ENCODE assay signal across 10 mouse cellular contexts in genomic region chrX:18874051-18874450, GRCm38 (mm10).
DNase-seq lines count a peak whose midpoint lies in the region; ATAC-seq lines count a peak whose summit lies in the region.
"Had no signal": no experiment of that assay in that cellular context is flagged by ENCODE, and none has a peak within 500 bp of the region (broad histone marks: within the 10 kb centered on the region; RNA-seq: fewer than 3 reads in every experiment).

No protein-coding gene starts in this region.

- peak overlapping the region; percentile 76 for H3K27ac ChIP-seq in heart, embryonic 16.5 days (ENCODE audit: low read length)
- H3K27ac ChIP-seq: neural tube, embryonic 12.5 days had no signal

- ATAC-seq in heart, embryonic 16.5 days (replicated peaks; ENCODE audit: extremely low read depth, insufficient read depth, low FRiP score), result peak; percentile 41; the same call in 1 of the 2 replicates

- no peaks in the 10 kb centered on the region for H3K27me3 ChIP-seq in heart, embryonic 16.5 days (ENCODE audit: control insufficient read depth, insufficient read depth, low read length)
- H3K27me3 ChIP-seq: neural tube, embryonic 12.5 days had no signal

- H3K36me3 ChIP-seq in heart, embryonic 16.5 days (ENCODE audit: control insufficient read depth, insufficient read depth), result no peaks in the 10 kb centered on the region
- H3K36me3 ChIP-seq: neural tube, embryonic 12.5 days had no signal

- H3K4me2 ChIP-seq in heart, embryonic 16.5 days (ENCODE audit: low read depth, low read length), result no peak overlapping the region
- H3K4me2 ChIP-seq: neural tube, embryonic 12.5 days had no signal

- no peaks in the 10 kb centered on the region for H3K4me1 ChIP-seq in heart, embryonic 16.5 days (ENCODE audit: control insufficient read depth, insufficient read depth, low read length)
- H3K4me1 ChIP-seq: neural tube, embryonic 12.5 days had no signal

- H3K9ac ChIP-seq in heart, embryonic 16.5 days (ENCODE audit: low read length), result no peak overlapping the region
- H3K9ac ChIP-seq: neural tube, embryonic 12.5 days had no signal

- H3K4me3 ChIP-seq in heart, embryonic 16.5 days (ENCODE audit: low read length), result no peak overlapping the region
- H3K4me3 ChIP-seq: neural tube, embryonic 12.5 days had no signal

- H3K9me3 ChIP-seq in heart, embryonic 16.5 days (replicated peaks; ENCODE audit: control insufficient read depth, low read length), result no peaks in the 10 kb centered on the region
- H3K9me3 ChIP-seq: neural tube, embryonic 12.5 days had no signal

- DNase-seq in adrenal gland, adult 2 months, result peak; percentile 40
- no peak for DNase-seq in adrenal gland, adult 8-10 months
- DNase-seq in kidney, adult 9 months, result peak; percentile 56
- DNase-seq in kidney, adult 18-20 months, result no peak
- DNase-seq in mesoderm, embryonic 11.5 days (ENCODE audit: low read depth, low spot score), result peak; percentile 12
- DNase-seq in thymus, postnatal 14 days, result no peak
- DNase-seq in frontal cortex, postnatal 25 days (ENCODE audit: low spot score in 2 of 2), result no peak
- DNase-seq: cerebellum, adult 9-10 months had no signal

Comparison
In these comparisons a context has a peak if more than half of its experiments do, and no peak if none do; other contexts are left out.
1. DNase-seq: peak in adrenal gland, adult 2 months (single experiment), kidney, adult 9 months (single experiment) and mesoderm, embryonic 11.5 days (single experiment); none in adrenal gland, adult 8-10 months (single experiment), kidney, adult 18-20 months (single experiment), thymus, postnatal 14 days (single experiment) and frontal cortex, postnatal 25 days (0 of 2).